Mouse (Mus musculus) megakaryocyte, embryonic 14.5 days (primary cell): ENCODE measurements around the gene Parva. TPM values are rescaled to one million over a fixed set of nuclear protein-coding genes. Genes with fewer than 3 reads are reported as not detected.

Experiments used
- H3K27me3 ChIP-seq: replicated peaks from 2 replicates; pipeline ENCODE3; 2012; ENCODE audit warnings: inconsistent platforms
- H3K36me3 ChIP-seq: replicated peaks from 2 replicates; pipeline ENCODE3; 2012; ENCODE audit warnings: low read length, inconsistent platforms, mixed read lengths
- H3K4me1 ChIP-seq: 2 replicates; pipeline ENCODE4 v1.6.1; 2012; ENCODE audit warnings: inconsistent platforms
- H3K4me3 ChIP-seq: replicated peaks from 2 replicates; pipeline ENCODE3; 2012; ENCODE audit warnings: moderate library complexity, mild to moderate bottlenecking, inconsistent platforms
- H3K9me3 ChIP-seq: 2 replicates; pipeline ENCODE4 v1.6.1; 2012; ENCODE audit warnings: inconsistent platforms
- FLI1 ChIP-seq: IDR thresholded peaks from 2 replicates; pipeline ENCODE4 v1.6.1; 2012; ENCODE audit warnings: low read length, inconsistent platforms, mixed read lengths
- GATA1 ChIP-seq: IDR thresholded peaks from 3 replicates; pipeline ENCODE4 v1.6.1; 2012; ENCODE audit warnings: mixed read lengths, low read length, inconsistent platforms, borderline replicate concordance
- polyA plus RNA-seq: library from polyadenylated mRNA; stranded (reverse); fragments of >175 nt; gene quantifications from 2 replicates; pipeline ENCODE4 v1.2.3, GENCODE M21; 2012; ENCODE audit warnings: low replicate concordance; ENCODE audit not compliant: insufficient read depth

Gene Parva
- polyA plus RNA-seq, 1 experiment, result 0.07 TPM

DNA sequence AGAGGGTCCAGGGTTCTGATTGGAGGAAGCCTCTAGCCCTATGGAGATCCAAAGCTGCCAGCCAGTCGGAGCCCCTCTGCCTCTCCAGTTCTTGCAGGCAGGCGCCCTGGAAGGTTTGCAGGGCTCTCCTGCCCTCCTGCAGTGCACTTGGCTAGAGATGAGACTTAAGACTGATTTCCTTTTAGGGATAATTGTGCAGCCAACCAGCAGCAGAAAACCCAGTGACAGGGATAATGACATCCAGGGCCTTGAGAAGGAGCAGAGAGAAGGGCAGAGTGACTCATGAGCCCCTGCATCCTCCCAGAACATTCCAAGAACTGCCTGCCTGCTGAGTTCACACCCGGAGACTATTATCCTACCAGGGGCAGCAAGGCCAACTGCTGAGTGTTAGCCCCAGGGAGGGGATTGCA lies 26.5 kb downstream of the Parva start:
- no peak overlapping the region for H3K4me3 ChIP-seq

GRCm38 (mm10) chr7:112454380-112454779 lies 27.1 kb downstream of the Parva start:
- TF ChIP-seq GATA1, result no peak
- TF ChIP-seq FLI1, result no peak
- Histone ChIP-seq H3K27me3 (peaks cover 11% of the 10 kb centered on the region), H3K9me3 (no peaks in the 10 kb centered on the region), H3K4me3 (no peak overlapping the region), H3K4me1 (no peaks in the 10 kb centered on the region), H3K36me3 (no peaks in the 10 kb centered on the region)

More for the DNA sequence above, 26.5 kb downstream of the Parva start:
- Histone ChIP-seq H3K36me3 (no peaks in the 10 kb centered on the region), H3K27me3 (peaks cover 11% of the 10 kb centered on the region), H3K9me3 (no peaks in the 10 kb centered on the region), H3K4me1 (no peaks in the 10 kb centered on the region)
- TF ChIP-seq GATA1, result no peak
- TF ChIP-seq FLI1, result no peak

- Histone ChIP-seq H3K4me1 (no peaks in the 10 kb centered on the region), H3K27me3 (peaks cover 11% of the 10 kb centered on the region), H3K4me3 (no peak overlapping the region), H3K9me3 (no peaks in the 10 kb centered on the region), H3K36me3 (no peaks in the 10 kb centered on the region)
- TF ChIP-seq FLI1 (no peak), GATA1 (no peak)
These were observed 27.6 kb downstream of the Parva start for GRCm38 (mm10) chr7:112454951-112455350.

GRCm38 (mm10) chr7:112455566-112456110 lies 28.3 kb downstream of the Parva start:
- peaks cover 11% of the 10 kb centered on the region for H3K27me3 ChIP-seq
- no peaks in the 10 kb centered on the region for H3K4me1 ChIP-seq
- TF ChIP-seq FLI1 (no peak), GATA1 (no peak)
- H3K4me3 ChIP-seq, result no peak overlapping the region
- H3K36me3 ChIP-seq, result no peaks in the 10 kb centered on the region
- no peaks in the 10 kb centered on the region for H3K9me3 ChIP-seq

- no peak for TF ChIP-seq GATA1
- no peaks in the 10 kb centered on the region for H3K4me1 ChIP-seq
- no peak overlapping the region for H3K4me3 ChIP-seq
- no peaks in the 10 kb centered on the region for H3K36me3 ChIP-seq
- H3K9me3 ChIP-seq, result no peaks in the 10 kb centered on the region
- peaks cover 13% of the 10 kb centered on the region for H3K27me3 ChIP-seq
These were observed 30.1 kb downstream of the Parva start for GRCm38 (mm10) chr7:112457373-112457772.

GRCm38 (mm10) chr7:112457920-112458319 lies 30.6 kb downstream of the Parva start:
- no peak for TF ChIP-seq FLI1
- TF ChIP-seq GATA1, result no peak
- Histone ChIP-seq H3K4me1 (no peaks in the 10 kb centered on the region), H3K36me3 (no peaks in the 10 kb centered on the region), H3K4me3 (peak overlapping the region; percentile 12), H3K9me3 (no peaks in the 10 kb centered on the region), H3K27me3 (peaks cover 19% of the 10 kb centered on the region)

GRCm38 (mm10) chr7:112458440-112458839 lies 31.1 kb downstream of the Parva start:
- Histone ChIP-seq H3K9me3 (no peaks in the 10 kb centered on the region), H3K4me3 (no peak overlapping the region), H3K36me3 (no peaks in the 10 kb centered on the region), H3K4me1 (no peaks in the 10 kb centered on the region), H3K27me3 (peaks cover 20% of the 10 kb centered on the region)
- TF ChIP-seq GATA1 (no peak), FLI1 (no peak)

- no peaks in the 10 kb centered on the region for H3K9me3 ChIP-seq
- no peak for TF ChIP-seq FLI1
- TF ChIP-seq GATA1, result no peak
- no peaks in the 10 kb centered on the region for H3K4me1 ChIP-seq
- H3K4me3 ChIP-seq, result no peak overlapping the region
- no peaks in the 10 kb centered on the region for H3K36me3 ChIP-seq
- H3K27me3 ChIP-seq, result peaks cover 24% of the 10 kb centered on the region
These were observed 35.8 kb downstream of the Parva start for GRCm38 (mm10) chr7:112463074-112463473.

DNA sequence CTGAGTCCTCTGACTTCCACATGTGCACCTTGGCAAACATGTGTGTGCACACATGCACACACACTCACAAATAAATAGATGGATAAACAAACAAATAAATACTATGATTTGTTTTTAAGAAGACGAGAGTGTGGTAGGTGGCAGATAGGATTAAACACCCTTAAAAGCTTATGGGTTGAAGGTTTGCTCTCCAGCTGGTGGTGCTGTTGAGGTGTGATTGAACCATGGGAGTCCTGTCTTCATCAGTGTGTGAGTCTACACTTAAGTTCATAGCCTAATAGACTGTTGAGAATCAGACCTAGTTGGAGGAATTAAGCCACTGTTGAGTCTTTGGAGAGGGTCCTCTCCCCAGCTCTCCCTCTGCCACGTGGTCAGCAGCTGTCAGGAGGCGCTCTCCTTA lies 38.6 kb downstream of the Parva start:
- no peaks in the 10 kb centered on the region for H3K4me1 ChIP-seq
- H3K27me3 ChIP-seq, result peaks cover 29% of the 10 kb centered on the region
- H3K36me3 ChIP-seq, result no peaks in the 10 kb centered on the region
- no peaks in the 10 kb centered on the region for H3K9me3 ChIP-seq
- TF ChIP-seq GATA1 (no peak), FLI1 (no peak)
- no peak overlapping the region for H3K4me3 ChIP-seq

DNA sequence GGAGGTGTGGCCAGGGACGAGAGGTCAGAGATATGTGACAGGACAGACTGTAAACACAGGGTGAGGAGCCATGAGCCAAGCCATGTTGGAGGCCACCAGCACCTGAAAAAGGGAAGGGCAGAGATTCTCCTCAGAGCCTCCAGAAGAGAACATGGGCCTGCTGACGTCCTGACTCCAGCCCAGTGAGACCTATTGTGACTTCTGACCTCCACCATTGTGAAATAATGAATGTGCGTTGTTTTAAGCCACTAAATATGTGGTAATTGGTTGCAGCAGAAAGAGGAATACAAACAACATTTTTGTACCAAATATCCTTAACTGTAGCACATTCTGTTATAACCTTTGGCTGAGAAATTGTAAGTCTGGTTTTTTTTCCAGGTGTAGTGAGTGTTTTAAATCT lies 39.5 kb downstream of the Parva start:
- Histone ChIP-seq H3K4me1 (no peaks in the 10 kb centered on the region), H3K36me3 (no peaks in the 10 kb centered on the region), H3K4me3 (no peak overlapping the region), H3K27me3 (peaks cover 32% of the 10 kb centered on the region), H3K9me3 (no peaks in the 10 kb centered on the region)
- TF ChIP-seq GATA1 (no peak), FLI1 (no peak)

- no peaks in the 10 kb centered on the region for H3K9me3 ChIP-seq
- H3K4me1 ChIP-seq, result no peaks in the 10 kb centered on the region
- no peak overlapping the region for H3K4me3 ChIP-seq
- TF ChIP-seq GATA1, result no peak
- no peak for TF ChIP-seq FLI1
- peaks cover 30% of the 10 kb centered on the region for H3K27me3 ChIP-seq
- no peaks in the 10 kb centered on the region for H3K36me3 ChIP-seq
These were observed 40.4 kb downstream of the Parva start for GRCm38 (mm10) chr7:112467687-112468111.
